Mouse (Mus musculus): ENCODE data around the gene Plppr5. TPM values are rescaled to one million over a fixed set of nuclear protein-coding genes. Genes with fewer than 3 reads are reported as not detected.

Gene Plppr5
- polyA plus RNA-seq (2012; ENCODE audit: low replicate concordance), result not detected in 2 replicates

GRCm38 (mm10) chr3:117574529-117575252 lies at the start of gene Plppr5:
Plppr5 (plus strand) TSS chr3:117574836.

Other genes starting within 250 kb of the Plppr5 start
- 0.10 and 0.16 TPM in 2 replicates for gene Plppr4, start 214.0 kb upstream of the Plppr5 start, polyA plus RNA-seq (2012; ENCODE audit: low replicate concordance)

Measured in leukemia stem cell, adult 10-12 weeks (primary cell).